Mouse (Mus musculus): ENCODE data around the gene Pacsin3.

DNA sequence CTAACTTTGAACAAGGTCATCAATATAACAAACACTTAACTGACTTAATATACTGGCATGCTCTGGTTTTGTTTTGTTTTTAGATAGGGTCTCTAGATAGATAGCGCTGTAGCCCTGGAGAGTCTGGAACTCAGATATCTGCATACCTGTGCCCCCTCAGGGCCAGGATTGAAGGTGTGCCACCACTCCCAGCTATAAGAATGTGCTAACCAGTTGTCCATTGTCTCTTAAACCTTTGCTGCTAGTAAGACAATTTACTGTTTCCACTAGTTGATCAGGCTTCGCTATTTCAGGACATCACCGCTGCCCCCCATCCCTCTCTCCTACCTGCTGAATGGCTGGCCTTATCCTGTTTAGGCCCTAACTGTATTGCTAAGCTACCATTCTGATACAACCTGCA is 35.3 kb upstream of the Pacsin3 start:
- TF ChIP-seq POLR2A (IDR thresholded peaks at IDR 0.05; ENCODE audit: control insufficient read depth, low read depth, low read length) = no peak
- TF ChIP-seq CTCF (IDR thresholded peaks at IDR 0.05; ENCODE audit: control insufficient read depth, insufficient read depth, insufficient replicate concordance, low read depth, low read length) = no peak
